Mouse (Mus musculus) layer of hippocampus, adult 2 months (tissue): ENCODE measurements around the gene Cdc20b. TPM values are rescaled to one million over a fixed set of nuclear protein-coding genes. Genes with fewer than 3 reads are reported as not detected.

Experiments used
- DNase-seq, 2 experiments: peaks; one replicate each; pipeline ENCODE4 v3.0.0; 2022; ENCODE audit warnings: low spot score in 2 of 2
- H3K27ac ChIP-seq: fragments of 200-600 bp; 2 replicates; pipeline ENCODE4 v1.8.1; 2022
- H3K4me3 ChIP-seq: fragments of 200-600 bp; 2 replicates; pipeline ENCODE4 v1.8.1; 2022; ENCODE audit warnings: mild to moderate bottlenecking
- CTCF ChIP-seq: fragments of 200-600 bp; conservative IDR thresholded peaks from 2 replicates; pipeline ENCODE4 v1.8.1; 2022; ENCODE audit warnings: antibody characterized with exemption, mild to moderate bottlenecking, moderate library complexity
- microRNA-seq, 2 experiments: library from miRNA; unstranded; fragments of <30 nt; microRNA quantifications; one replicate each; pipeline ENCODE4 v1.2.0; 2021
- total RNA-seq, 2 experiments: library from RNA; stranded (reverse); gene quantifications; 2 replicates each; pipeline ENCODE4 v1.2.3; 2021

Cdc20b gene
- total RNA-seq, 2 experiments from 2014 or later = 0.37 TPM; not detected in 1

DNA sequence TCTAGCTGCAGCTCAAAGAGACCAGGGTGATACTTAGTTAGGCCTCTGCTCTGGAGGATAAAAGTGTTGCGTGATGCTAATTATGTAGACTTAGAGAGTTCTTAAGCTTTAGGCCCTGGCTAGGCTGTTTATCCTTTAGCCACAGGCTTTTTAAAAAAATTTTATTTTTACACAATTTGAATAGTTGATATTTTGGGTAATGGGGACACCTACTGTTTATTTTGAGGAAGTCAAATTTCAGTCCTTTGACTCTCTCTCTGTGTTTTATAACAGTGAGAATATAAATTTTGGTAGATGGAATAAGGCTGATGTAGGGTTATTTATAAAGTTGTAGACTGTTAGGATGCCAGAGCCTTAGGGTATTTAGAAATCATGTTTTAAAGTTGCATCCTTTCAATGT lies 104.7 kb downstream of the Cdc20b start:
- DNase-seq = no peak
- no peak overlapping the region for H3K27ac ChIP-seq
- peak; percentile 73 for TF ChIP-seq CTCF
- H3K4me3 ChIP-seq = no peak overlapping the region

Small RNA genes within 50 kb of the gene (microRNA-seq; reads per million reads assigned to microRNA genes)
- gene Mir449a (75.7 to 102 reads per million in 2 experiments), gene Mir449b (0 reads per million in 2 experiments), gene Mir449c (0.37 to 0.64 reads per million in 2 experiments)

Other genes starting within 250 kb of the Cdc20b start
- 10 to 100 TPM; 30.4 to 30.8 TPM for gene Plpp1, start 234.3 kb upstream of the Cdc20b start, total RNA-seq
- gene Mtrex, start 107.7 kb upstream of the Cdc20b start, total RNA-seq = 10 to 100 TPM; 46.3 to 49.2 TPM
- gene Dhx29, start 107.7 kb upstream of the Cdc20b start, total RNA-seq = 10 to 100 TPM; 23.5 to 26.0 TPM
- 1 to 10 TPM; 6.3 to 7.4 TPM for gene Ccno, start 47.3 kb upstream of the Cdc20b start, total RNA-seq
- gene Mcidas, start 41.3 kb upstream of the Cdc20b start, total RNA-seq = under 1 TPM; 0.25 to 0.74 TPM
- gene Gpx8, start 11.3 kb downstream of the Cdc20b start, total RNA-seq = 1 to 10 TPM; 7.4 to 9.2 TPM
- gene Gzma, start 65.9 kb downstream of the Cdc20b start, total RNA-seq = not detected
- not detected for gene Esm1, start 174.5 kb downstream of the Cdc20b start, total RNA-seq
- under 1 TPM in 1 of 2 experiments, not detected in 1; 0.28 TPM for gene Gzmk, start 190.8 kb downstream of the Cdc20b start, total RNA-seq